Mouse (Mus musculus) megakaryocyte, embryonic 14.5 days (primary cell): ENCODE measurements around the gene Hspg2.

ENCODE experiments used
- FLI1 ChIP-seq: IDR thresholded peaks from 2 replicates; pipeline ENCODE4 v1.6.1; 2012; ENCODE audit warnings: low read length, inconsistent platforms, mixed read lengths
- GATA1 ChIP-seq: IDR thresholded peaks from 3 replicates; pipeline ENCODE4 v1.6.1; 2012; ENCODE audit warnings: mixed read lengths, low read length, inconsistent platforms, borderline replicate concordance

DNA sequence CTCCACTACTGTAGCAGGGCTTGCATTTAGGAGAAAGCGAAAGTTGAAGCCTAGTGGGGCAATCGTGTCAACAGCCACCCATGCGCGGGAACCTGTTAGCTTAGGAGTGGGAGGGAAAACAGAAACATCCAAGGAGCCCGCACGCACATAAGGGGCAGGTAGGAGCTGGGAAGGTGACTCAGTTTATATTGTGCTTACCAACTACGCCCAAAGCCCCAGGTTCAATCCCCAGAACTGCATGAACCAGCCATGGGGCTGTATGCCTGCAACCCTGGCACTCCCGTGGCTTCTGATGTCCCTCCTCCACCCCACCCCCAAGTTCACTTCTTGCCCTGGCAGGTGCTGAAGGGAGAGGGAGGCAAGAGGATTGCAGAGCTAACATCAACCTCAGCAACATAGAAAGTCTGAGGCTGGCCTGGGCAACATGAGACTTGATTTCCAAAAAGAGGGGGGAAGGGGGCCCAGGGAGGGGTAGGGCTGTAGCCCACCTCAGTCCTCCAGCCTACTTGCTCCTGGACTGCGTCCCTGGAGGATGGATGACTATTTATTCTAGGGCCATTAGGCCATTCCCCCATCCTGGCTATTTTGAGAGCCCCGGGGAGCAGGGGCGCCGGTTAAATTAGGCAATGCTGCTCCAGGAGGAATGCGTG, 12.9 kb downstream of the Hspg2 start:
- TF ChIP-seq FLI1 = no peak
- no peak for TF ChIP-seq GATA1
